Mouse (Mus musculus) heart, adult 2 months (tissue): ENCODE data around the gene Camta1. TPM values are rescaled to one million over a fixed set of nuclear protein-coding genes. Genes with fewer than 3 reads are reported as not detected.

Experiments
- DNase-seq, 2 experiments: peaks; one replicate each; pipeline ENCODE4 v3.0.0; 2021
- H3K27ac ChIP-seq: fragments of 200-600 bp; 2 replicates; pipeline ENCODE4 v1.8.1; 2022
- H3K27me3 ChIP-seq: fragments of 200-500 bp; 2 replicates; pipeline ENCODE4 v1.6.1; 2012; ENCODE audit warnings: mild to moderate bottlenecking, low read length, inconsistent platforms, mixed read lengths; ENCODE audit not compliant: control insufficient read depth, insufficient read depth
- H3K36me3 ChIP-seq: fragments of 200-500 bp; 2 replicates; pipeline ENCODE4 v1.6.1; 2012; ENCODE audit warnings: low read length, inconsistent platforms; ENCODE audit not compliant: control insufficient read depth, insufficient read depth
- H3K4me1 ChIP-seq: fragments of 200-500 bp; 2 replicates; pipeline ENCODE4 v1.6.1; 2011; ENCODE audit warnings: low read length; ENCODE audit not compliant: control insufficient read depth, insufficient read depth
- H3K4me3 ChIP-seq: fragments of 200-600 bp; 2 replicates; pipeline ENCODE4 v1.8.1; 2022
- H3K79me2 ChIP-seq: fragments of 200-500 bp; replicated peaks from 2 replicates; pipeline ENCODE4 v1.6.1; 2012; ENCODE audit warnings: mild to moderate bottlenecking, inconsistent platforms, low read length, moderate library complexity, mixed read lengths; ENCODE audit not compliant: control insufficient read depth, insufficient read depth
- H3K9ac ChIP-seq: fragments of 200-500 bp; 2 replicates; pipeline ENCODE4 v1.6.1; 2012; ENCODE audit warnings: low read depth, mild to moderate bottlenecking, control low read depth, inconsistent platforms, low read length, mixed read lengths
- CTCF ChIP-seq: fragments of 200-600 bp; IDR thresholded peaks from 2 replicates; pipeline ENCODE4 v1.8.1; 2022; ENCODE audit warnings: antibody characterized with exemption, mild to moderate bottlenecking, moderate library complexity
- EP300 ChIP-seq: fragments of 200-500 bp; IDR thresholded peaks from 2 replicates; pipeline ENCODE4 v1.6.1; 2011; ENCODE audit warnings: low read depth, low read length, control low read depth; ENCODE audit not compliant: insufficient read depth
- POLR2A ChIP-seq: fragments of 200-500 bp; IDR thresholded peaks from 2 replicates; pipeline ENCODE4 v1.6.1; 2011; ENCODE audit warnings: mild to moderate bottlenecking, low read depth, low read length, control low read depth; ENCODE audit not compliant: insufficient read depth
- WGBS: fragments of 180-500 bp; shearing (Covaris S2); methylation state at CpG from one replicate; pipeline ENCODE4 v1.1.7; 2018; 5-methylcytosine and 5-hydroxymethylcytosine counted together
- intact Hi-C: fragments of 180-260 bp; cut with DNase I; formaldehyde crosslinking; loops from one replicate; pipeline ENCODE4 v1.15.1; 2025
- polyA plus RNA-seq: library from polyadenylated mRNA; depleted of rRNA; stranded (reverse); fragments of >200 nt; gene quantifications from 2 replicates; pipeline ENCODE4 v1.2.3, GENCODE M21; 2012
- total RNA-seq, 2 experiments: library from RNA; stranded (reverse); gene quantifications; 2 replicates each; pipeline ENCODE4 v1.2.3; 2021

The Camta1 gene
- total and polyA plus RNA-seq, 3 experiments: 39.4 to 234 (median 208) TPM

- intact Hi-C loops: no loop called here
- TF ChIP-seq POLR2A (no peak), EP300 (no peak), CTCF (no peak)
- Histone ChIP-seq H3K4me1 (peaks cover 15% of the 10 kb centered on the region), H3K79me2 (no peaks in the 10 kb centered on the region), H3K27me3 (no peaks in the 10 kb centered on the region), H3K9ac (no peak overlapping the region), H3K4me3 (no peak overlapping the region), H3K27ac (peak overlapping the region; percentile 33), H3K36me3 (peaks cover 2% of the 10 kb centered on the region; the same call in 1 of the 2 replicates)
- 70% methylated on average over 9 of the region's 9 CpGs for WGBS
- DNase-seq: peak in 1 of 2 experiments; percentile 40
Measured at GRCm38 (mm10) chr4:150872139-150872651, 989.5 kb downstream of the Camta1 start.

GRCm38 (mm10) chr4:150871392-150872138, 990.1 kb downstream of the Camta1 start:
- H3K9ac ChIP-seq: no peak overlapping the region
- 47% methylated on average over 10 of the region's 10 CpGs for WGBS
- peaks cover 15% of the 10 kb centered on the region for H3K4me1 ChIP-seq
- no peaks in the 10 kb centered on the region for H3K27me3 ChIP-seq
- H3K4me3 ChIP-seq: no peak overlapping the region
- H3K79me2 ChIP-seq: no peaks in the 10 kb centered on the region
- peak overlapping the region; percentile 33 for H3K27ac ChIP-seq
- intact Hi-C loops: no loop called here
- peaks cover 2% of the 10 kb centered on the region; the same call in 1 of the 2 replicates for H3K36me3 ChIP-seq
- TF ChIP-seq CTCF: no peak
- TF ChIP-seq EP300: peak; percentile 57; the same call in 1 of the 2 replicates
- DNase-seq: peak; percentile 59 to 69

DNA sequence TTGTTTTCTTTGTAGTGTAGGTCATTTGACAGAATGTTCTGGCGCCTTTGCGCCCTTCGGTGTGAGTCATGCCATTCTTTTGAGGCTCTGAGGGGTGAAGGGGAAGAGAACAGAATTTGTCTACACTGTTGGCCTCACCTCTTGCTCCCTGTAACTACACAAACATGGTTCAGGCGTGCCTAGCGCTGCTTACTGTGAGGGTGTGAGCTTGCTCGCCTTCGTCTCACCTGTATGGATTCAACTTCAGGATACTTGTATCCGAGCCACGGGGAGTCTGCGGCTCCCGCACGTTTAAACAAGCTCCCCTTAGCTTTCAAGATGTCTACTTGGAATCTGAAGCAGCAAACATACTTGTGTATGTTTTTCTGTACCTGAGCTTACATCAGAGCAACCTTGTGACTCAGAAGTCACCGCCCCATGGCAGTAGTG, 990.7 kb downstream of the Camta1 start:
- Histone ChIP-seq H3K4me1 (peaks cover 15% of the 10 kb centered on the region), H3K79me2 (no peaks in the 10 kb centered on the region), H3K9ac (no peak overlapping the region), H3K27ac (peak overlapping the region; percentile 27; the same call in 1 of the 2 replicates), H3K4me3 (no peak overlapping the region), H3K27me3 (no peaks in the 10 kb centered on the region), H3K36me3 (peaks cover 2% of the 10 kb centered on the region; the same call in 1 of the 2 replicates)
- 86% methylated on average over 13 of the region's 13 CpGs for WGBS
- TF ChIP-seq EP300 (no peak), CTCF (no peak), POLR2A (no peak)
- intact Hi-C loops: no loop called here
- no peak for DNase-seq

GRCm38 (mm10) chr4:150869276-150870197, 992.1 kb downstream of the Camta1 start:
- 39% methylated on average over 17 of the region's 17 CpGs for WGBS
- no peak for DNase-seq
- Histone ChIP-seq H3K4me1 (peaks cover 15% of the 10 kb centered on the region), H3K4me3 (no peak overlapping the region), H3K9ac (no peak overlapping the region), H3K36me3 (peaks cover 7% of the 10 kb centered on the region), H3K27me3 (no peaks in the 10 kb centered on the region), H3K27ac (no peak overlapping the region), H3K79me2 (no peaks in the 10 kb centered on the region)
- intact Hi-C loops: no loop called here
- TF ChIP-seq CTCF: no peak
- no peak for TF ChIP-seq POLR2A
- TF ChIP-seq EP300: 0 out of 2 replicates have a peak, but pooled peaks have one; percentile 11

GRCm38 (mm10) chr4:150868859-150869258, 992.8 kb downstream of the Camta1 start:
- WGBS: 81% methylated on average over 2 of the region's 2 CpGs
- H3K79me2 ChIP-seq: no peaks in the 10 kb centered on the region
- no peak overlapping the region for H3K9ac ChIP-seq
- H3K27ac ChIP-seq: no peak overlapping the region
- H3K27me3 ChIP-seq: no peaks in the 10 kb centered on the region
- H3K4me1 ChIP-seq: peaks cover 15% of the 10 kb centered on the region
- no peak overlapping the region for H3K4me3 ChIP-seq
- TF ChIP-seq POLR2A (no peak), CTCF (no peak), EP300 (no peak)
- no peak for DNase-seq
- peaks cover 7% of the 10 kb centered on the region for H3K36me3 ChIP-seq
- intact Hi-C loops: no loop called here
